8 mouse cellular contexts compared by ENCODE assay signal in the genomic region with DNA sequence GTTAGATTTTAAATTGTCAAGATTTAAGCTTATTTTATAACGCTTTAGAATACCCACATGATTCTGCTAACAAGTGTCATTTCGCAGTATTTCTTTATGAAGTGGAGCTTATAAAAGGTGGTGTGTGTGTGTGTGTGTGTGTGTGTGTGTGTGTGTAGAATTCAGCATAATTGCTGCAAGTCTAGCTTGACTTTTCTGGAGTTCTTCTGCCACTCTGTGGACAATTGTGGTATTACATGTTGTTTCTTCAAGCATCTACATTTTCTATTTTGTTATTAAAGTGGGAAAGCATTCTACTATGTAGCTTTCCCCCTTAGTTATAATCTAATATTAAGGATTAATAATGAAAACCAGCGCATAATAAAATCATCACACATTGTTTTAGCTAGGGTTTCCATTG.
A peak's percentile ranks its signal among the peaks of the same experiment; 100 is the strongest.
DNase-seq lines count a peak whose midpoint lies in the region; ATAC-seq and TF ChIP-seq lines count a peak whose summit lies in the region.

No protein-coding gene starts in this region.

- no peak for TF ChIP-seq POLR2A in liver, adult 2 months (IDR thresholded peaks at IDR 0.05; ENCODE audit: extremely low read depth, insufficient read depth, low read length)

- H3K27ac ChIP-seq in liver, adult 2 months (replicated peaks; ENCODE audit: insufficient read depth, low read depth, low read length), result no peak overlapping the region
- peak overlapping the region; percentile 14; the same call in 1 of the 2 replicates for H3K27ac ChIP-seq in macrophage

- H3K4me3 ChIP-seq in liver, adult 2 months (ENCODE audit: insufficient read depth, low read depth, low read length), result no peak overlapping the region
- H3K4me3 ChIP-seq in macrophage (ENCODE audit: inconsistent target), result no peak overlapping the region

- H3K9ac ChIP-seq in liver, adult 2 months (ENCODE audit: low read depth, low read length), result no peak overlapping the region

- H3K4me1 ChIP-seq in liver, adult 2 months (ENCODE audit: control insufficient read depth, insufficient read depth, low read length), result no peaks in the 10 kb centered on the region

- no peak for ATAC-seq in inflammation-experienced regulatory T-cells, adult 6 months

- whole genome bisulfite sequencing in liver, adult 2 months, result 21% methylated on average over 3 of the region's 3 CpGs
- WGBS in macrophage (ENCODE audit: missing documents), result 42% methylated on average over 3 of the region's 3 CpGs

- H3K79me2 ChIP-seq in liver, adult 2 months (ENCODE audit: control insufficient read depth, insufficient read depth, low read length), result no peaks in the 10 kb centered on the region
- no peaks in the 10 kb centered on the region for H3K79me2 ChIP-seq in macrophage (ENCODE audit: inconsistent target)

- no peaks in the 10 kb centered on the region for H3K27me3 ChIP-seq in liver, adult 2 months (ENCODE audit: control insufficient read depth, insufficient read depth, low read length)

- no peaks in the 10 kb centered on the region for H3K36me3 ChIP-seq in liver, adult 2 months (ENCODE audit: control insufficient read depth, insufficient read depth, low read length)
- no peaks in the 10 kb centered on the region for H3K36me3 ChIP-seq in macrophage (ENCODE audit: inconsistent target)

- peak; percentile 21 for DNase-seq in adrenal gland, adult 2 months
- DNase-seq in adrenal gland, adult 8-10 months, result no peak
- DNase-seq in liver, adult 2 months (ENCODE audit: extremely low read depth, low read depth, low spot score), result peak; percentile 59
- no peak for DNase-seq in liver
- peak; percentile 11 for DNase-seq in c-Kit-positive CD71-positive TER-119-positive erythroid progenitor cells, embryonic 14.5 days (ENCODE audit: low spot score)
- peak; percentile 61 for DNase-seq in induced T-regulatory cell, adult 2 months (ENCODE audit: low read depth)

- TF ChIP-seq CTCF in liver, adult 2 months (IDR thresholded peaks at IDR 0.05; ENCODE audit: low read depth, low read length), result no peak

Comparison
In these comparisons a context has a peak if more than half of its experiments do, and no peak if none do; other contexts are left out.
1. DNase-seq: peak in adrenal gland, adult 2 months (single experiment), liver, adult 2 months (single experiment), c-Kit-positive CD71-positive TER-119-positive erythroid progenitor cells, embryonic 14.5 days (single experiment) and induced T-regulatory cell, adult 2 months (single experiment); none in adrenal gland, adult 8-10 months (single experiment) and liver (single experiment).